Mouse (Mus musculus): ENCODE data around the gene Kdm7a.

DNA sequence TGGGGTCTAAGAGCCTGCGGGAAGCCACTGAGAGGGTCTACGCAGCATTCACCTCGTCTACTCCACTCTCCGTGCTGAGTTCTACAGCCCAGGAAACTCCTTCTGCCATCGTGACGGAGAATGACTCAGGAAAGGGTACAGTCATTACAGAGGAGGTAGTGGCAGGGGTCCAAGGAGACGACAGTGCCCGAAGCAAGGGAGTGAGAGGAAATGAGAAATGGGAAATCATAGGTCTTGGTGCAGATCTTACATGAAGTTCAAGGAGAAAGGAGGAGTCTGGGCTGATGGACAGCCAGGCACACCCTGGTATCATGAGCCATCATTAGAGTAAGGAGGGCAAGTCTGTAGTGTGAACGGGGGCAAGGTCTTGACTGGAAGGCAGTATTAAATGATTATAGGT lies 37.5 kb upstream of the Kdm7a start:
- no peak for TF ChIP-seq CTCF (IDR thresholded peaks at IDR 0.05; ENCODE audit: borderline replicate concordance, control insufficient read depth, extremely low read depth, insufficient read depth, low read length, poor library complexity)
- no peak for TF ChIP-seq POLR2A (IDR thresholded peaks at IDR 0.05; ENCODE audit: control insufficient read depth, extremely low read depth, insufficient read depth, low read length, poor library complexity)
